Mouse (Mus musculus): ENCODE measurements around the gene Manba. TPM values are rescaled to one million over a fixed set of nuclear protein-coding genes. Genes with fewer than 3 reads are reported as not detected.
"Not testable (repeated sequence)": the region's sequence is repeated elsewhere in the genome, so short reads cannot be mapped to it uniquely, and the experiment has no call there.

Manba gene
- total RNA-seq, 2 experiments from 2014 or later: 22.5 to 26.8 TPM

DNA sequence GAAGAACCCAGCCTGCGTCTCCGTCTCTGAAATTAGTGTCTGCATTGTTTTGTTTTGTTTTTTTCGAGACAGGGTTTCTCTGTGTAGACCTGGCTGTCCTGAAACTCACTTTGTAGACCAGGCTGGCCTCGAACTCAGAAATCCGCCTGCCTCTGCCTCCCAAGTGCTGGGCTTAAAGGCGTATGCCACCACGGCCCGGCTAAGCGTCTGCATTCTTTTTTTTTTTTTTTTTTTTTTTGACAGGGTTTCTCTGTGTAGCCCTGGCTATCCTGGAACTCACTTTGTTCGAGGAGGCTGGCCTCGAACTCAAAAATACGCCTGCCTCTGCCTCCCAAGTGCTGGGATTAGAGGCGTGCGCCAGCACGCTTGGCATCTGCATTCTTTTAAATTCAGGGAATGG, 761 bp upstream of the Manba start:
- intact Hi-C loops (cut with DNase I); DNase-seq: not testable (repeated sequence)

DNA sequence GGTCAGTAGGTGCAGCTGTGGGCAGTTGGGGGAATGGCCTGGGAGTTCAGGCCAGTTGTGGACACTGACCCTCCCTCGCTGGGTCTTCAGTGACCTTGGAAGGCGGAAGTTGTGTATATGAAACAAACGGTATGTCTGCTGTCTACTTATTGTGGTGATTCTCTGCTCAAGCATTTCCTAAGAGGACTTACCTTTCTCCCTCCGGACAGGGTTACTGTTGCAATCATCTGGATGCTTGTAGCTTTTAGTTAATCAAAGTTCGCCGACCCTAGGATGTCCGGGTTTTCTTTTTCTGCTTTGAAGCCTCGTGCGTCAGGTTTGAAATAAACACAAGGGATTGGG, 460 bp downstream of the Manba start:
- DNase-seq: no peak
- intact Hi-C loops (cut with DNase I): no loop called here

DNA sequence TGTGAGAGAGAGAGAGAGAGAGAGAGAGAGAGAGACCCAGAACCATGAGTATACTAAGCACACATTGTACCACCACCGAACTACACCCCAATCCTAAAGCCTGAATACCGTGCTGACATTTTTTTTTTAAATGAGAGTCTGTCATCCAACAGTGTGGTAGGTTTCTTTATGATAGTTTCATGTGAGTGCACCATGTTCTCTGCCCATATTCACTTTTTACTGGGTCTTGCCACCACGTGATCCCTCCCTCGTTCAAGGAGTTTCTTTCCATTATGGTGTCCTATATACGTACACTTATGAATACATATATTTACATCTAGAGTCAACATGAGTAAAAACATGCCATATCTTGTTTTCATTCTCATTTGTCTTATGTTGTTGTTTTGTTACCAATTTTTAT, 940 bp downstream of the Manba start:
- intact Hi-C loops (cut with DNase I): no loop called here
- no peak for DNase-seq

DNA sequence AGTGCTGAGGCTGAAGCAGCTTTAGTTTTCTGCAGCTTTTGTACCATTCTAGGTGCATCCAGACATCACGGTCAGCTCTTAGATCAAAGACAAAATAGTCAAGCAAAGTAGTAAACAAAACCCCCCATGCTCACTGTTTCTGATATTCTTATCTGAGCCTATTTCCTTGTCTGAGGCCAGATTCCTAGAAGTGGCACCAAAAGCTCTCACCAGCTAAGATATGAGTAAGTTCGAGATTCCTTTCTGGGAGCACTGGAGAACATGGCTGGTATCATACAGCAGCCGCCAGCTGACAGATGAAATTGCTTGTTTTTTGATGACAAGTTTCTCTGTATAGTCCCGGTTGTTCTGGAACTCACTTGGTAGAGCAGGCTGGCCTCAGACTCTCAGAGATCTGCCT, 2.4 kb downstream of the Manba start:
- intact Hi-C loops (cut with DNase I): no loop called here
- DNase-seq: no peak

DNA sequence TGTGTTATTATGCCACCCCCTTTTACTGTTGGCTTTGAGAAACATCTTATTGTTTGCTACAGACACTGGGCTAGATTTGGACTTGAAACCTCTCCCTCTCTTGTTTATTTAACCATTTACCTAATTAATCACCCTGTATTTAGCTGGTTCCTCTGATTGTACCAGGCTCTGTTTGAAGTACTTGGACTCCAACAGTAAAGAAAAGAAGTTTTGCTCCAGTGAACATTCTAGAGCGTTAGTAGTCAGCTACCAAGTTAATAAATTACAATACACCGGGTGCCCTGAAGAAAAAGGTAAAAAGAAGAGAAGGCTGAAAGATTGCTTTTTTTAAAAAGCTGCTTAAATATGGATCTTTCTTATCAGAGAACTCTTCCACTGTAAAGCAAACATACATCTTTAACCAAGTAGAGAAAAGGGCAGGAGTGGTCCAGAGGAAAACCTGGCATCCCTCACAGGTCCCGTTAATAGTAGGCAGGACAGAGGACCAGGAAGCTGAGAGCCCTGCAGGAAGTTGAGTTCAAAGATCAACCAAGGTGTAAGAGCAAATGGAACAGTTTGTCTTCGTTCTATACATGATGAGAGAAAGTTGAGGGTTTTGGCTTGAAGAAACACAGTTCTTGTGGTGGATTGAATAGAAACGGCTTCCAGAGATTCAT, 4.6 kb downstream of the Manba start:
- no peak for DNase-seq
- intact Hi-C loops (cut with DNase I): no loop called here

DNA sequence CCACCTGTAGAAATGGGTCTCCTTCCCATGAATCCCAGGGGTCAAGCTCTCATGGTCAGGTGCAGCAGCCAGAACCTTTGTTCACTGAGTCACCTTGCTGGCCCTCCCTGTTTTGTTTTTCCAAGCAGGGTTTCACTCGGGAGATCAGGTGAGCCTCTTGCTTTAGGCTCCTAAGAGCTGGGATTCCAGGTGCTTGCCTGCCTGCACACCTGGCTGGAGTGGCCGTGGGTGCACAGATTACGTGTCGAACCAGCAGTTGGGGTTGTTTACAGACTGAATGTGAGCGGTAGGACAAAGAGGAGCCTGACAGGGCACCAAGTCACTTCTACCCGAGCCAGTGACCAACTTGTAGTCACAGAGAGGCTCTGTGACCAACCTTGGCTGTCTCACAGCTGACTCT, 5.7 kb downstream of the Manba start:
- intact Hi-C loops (cut with DNase I): no loop called here
- DNase-seq: no peak

DNA sequence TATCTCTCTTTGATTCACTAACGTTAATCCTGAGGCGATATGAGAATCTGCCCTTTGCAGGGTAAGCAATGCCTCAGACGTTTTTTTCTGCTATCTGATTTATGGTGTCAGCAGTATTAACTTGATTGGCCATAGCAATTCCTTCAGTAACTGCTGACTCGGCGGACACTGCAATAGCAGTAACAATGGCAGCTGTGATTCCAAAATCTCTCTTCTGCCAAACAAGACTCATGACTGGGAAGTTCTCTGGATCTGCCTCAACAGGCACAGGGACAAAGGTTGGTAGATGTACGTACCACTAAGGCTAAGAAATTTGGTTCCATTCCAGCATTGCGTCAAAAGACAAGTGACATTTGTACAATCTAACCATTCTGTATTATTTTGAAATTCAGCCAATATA, 7.9 kb downstream of the Manba start:
- DNase-seq; intact Hi-C loops (cut with DNase I): not testable (repeated sequence)

DNA sequence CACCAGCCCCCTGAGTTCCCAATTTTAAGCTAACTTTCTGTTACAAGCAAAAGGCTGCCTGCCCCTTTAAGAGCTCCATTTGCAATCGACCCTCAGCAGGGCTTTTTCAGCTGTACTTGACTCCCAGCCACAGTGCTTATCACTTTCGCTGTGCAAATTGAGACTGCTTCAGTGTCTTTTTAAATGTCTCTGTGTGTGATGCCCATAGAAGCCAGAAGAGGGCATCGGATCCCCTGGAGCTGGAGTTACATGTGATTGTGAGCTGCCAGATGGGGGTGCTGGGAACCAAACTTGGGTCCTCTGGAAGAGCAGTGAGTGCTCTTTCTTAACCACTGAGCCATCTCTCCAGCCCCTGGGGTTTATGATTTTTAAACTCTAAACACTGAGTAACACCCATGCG, 12.5 kb downstream of the Manba start:
- DNase-seq; intact Hi-C loops (cut with DNase I): not testable (repeated sequence)

DNA sequence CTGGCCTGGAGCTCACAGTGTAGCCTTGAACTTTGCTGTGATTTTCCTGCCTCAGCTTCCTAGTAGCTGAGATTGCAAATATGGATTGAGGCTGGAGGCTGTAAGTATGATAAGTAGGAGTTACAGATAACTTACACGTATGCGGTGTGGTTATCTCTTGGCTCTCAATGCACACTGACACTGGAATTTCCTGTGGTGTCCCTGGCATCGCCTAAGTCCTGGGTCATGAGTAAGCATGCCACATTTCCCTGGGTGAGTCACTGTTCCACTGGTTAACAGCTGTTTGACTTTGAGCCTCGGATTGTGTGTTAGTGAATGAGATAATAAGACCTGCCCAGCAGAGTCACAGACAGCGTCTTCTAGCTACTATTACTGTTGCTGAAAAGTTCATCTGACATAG, 13.5 kb downstream of the Manba start:
- no peak for DNase-seq
- intact Hi-C loops (cut with DNase I): no loop called here

DNA sequence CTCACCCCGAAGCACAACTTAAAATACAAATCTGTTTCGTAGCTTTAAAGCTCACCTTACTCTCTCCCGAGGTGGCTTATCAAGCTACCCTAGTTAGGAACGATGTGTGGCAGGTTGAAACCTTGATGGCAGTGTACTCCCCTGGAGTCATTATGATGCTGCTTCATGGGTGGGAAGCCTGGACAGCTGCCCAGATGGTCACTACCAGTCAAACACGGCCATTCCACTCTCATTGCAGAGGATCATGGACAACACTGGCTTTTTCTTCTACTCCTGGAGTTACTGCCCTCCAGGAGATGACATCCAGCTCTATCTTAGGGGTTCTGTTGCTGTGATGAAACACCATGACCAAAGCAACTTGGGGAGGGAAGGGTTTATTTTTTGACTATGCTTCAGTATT, 17.7 kb downstream of the Manba start:
- intact Hi-C loops (cut with DNase I): no loop called here

DNA sequence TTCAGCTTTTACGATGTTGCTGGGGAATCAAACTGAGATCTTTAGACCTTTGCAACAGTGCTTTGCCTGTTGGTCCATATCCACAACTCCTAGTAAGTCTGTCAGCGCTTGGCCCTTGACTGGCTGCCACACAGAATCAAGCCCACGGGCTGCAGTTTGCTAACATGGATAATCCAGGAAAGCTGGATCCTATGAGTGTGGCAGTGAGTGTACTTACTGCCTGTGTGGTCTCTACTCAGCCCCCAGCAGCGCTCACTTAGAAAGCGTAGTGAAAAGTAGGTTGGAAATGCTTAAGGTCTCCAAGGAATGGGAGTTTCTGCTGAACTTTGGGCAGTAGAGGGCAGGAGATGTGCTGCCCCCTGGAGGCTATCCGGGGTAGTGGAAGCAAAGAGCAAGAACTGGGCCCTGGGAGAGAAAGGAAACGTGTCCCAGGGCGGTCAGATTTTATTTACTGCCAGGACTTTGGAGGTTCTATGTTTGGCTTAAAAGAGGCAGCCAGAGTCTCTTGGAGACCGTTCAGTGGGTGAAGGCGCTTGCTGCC, 20.0 kb downstream of the Manba start:
- peak; percentile 49 to 73 for DNase-seq
- intact Hi-C loops (cut with DNase I): no loop called here

More for the DNA sequence above, 17.7 kb downstream of the Manba start:
- peak in 1 of 2 experiments; percentile 46 for DNase-seq

DNA sequence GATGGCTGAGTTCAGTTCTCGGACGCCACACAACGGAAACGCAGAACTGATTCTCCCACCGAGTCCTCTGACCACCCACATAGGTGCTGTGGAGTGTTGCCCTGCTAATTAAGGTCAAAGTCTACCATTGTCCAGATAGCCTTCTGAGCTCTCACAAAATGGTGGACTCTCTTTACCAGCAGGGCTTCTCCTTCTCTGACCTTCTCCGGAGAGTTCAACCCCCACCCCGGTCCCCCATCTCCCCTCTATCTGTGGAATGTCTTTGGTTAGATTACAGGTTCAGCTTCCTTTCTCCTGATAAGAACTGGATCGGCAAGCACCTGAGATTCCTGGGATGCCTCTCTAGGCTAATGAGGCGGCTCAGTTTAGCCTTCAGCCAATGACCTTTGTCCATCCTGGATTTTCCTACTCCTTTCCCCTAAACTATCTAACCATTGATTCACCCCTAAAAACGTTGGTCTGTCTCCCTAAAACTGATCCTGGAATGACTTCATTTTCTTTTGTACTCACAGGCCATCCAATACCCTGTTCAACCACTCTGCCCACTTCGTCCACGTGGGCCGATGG, 20.6 kb downstream of the Manba start:
- DNase-seq: no peak
- intact Hi-C loops (cut with DNase I): no loop called here

DNA sequence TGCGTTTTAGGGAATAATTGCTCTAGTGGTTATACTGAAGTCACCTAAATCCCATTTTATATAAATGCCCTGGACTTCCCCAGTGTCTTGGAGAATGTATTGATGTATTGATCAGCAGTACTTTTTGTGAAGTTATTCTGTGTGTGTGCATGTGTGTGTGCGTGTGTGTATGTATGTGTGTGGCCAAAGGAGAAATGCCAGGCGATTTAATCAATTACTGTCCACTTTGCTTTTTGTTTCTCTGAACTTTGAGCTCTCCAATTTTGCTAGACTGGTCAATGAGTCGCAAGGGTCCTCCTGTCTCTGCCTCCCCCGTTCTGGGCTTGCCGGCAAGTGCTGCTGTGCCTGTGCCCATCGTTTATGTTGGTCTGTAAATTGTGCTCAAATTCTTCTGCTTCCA, 22.1 kb downstream of the Manba start:
- intact Hi-C loops (cut with DNase I): no loop called here
- no peak for DNase-seq

DNA sequence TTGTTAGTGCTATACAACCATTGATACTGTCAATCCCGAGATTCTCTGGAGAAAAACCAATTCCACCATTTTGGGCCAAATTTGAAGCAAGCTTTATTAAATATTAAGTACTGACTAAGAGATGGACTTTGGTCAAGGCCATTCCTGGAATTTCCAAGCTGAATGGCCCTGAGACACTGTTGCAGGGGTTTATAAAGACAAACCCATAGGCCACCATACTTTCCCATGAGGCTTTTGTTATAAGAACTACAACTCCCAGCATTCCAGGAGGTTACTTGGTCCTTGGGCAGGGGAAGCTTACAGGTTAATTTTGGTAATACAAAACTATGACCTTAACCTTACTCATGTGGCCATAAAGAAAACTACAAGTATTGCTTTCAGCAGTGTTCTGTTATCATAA, 22.8 kb downstream of the Manba start:
- DNase-seq: no peak
- intact Hi-C loops (cut with DNase I): no loop called here

DNA sequence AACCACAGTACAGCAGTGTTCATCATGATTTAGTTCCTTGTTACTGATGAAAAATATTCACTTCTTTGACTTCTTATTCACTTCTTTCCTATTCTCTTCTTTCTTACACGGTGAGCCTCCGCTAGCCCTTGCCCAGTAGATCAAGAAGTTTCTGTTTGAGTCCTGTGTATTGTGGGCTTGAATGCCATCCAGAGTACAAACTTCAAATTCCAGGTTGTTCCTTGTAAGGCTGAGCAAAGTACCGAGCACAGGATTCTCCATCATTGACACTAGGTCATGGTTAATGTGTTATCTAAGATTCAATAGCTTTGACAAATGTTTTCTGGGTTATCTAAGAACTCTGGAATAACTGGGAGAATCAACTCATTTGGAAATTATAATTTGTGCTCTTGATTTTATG, 25.0 kb downstream of the Manba start:
- intact Hi-C loops (cut with DNase I): no loop called here
- DNase-seq: no peak

DNA sequence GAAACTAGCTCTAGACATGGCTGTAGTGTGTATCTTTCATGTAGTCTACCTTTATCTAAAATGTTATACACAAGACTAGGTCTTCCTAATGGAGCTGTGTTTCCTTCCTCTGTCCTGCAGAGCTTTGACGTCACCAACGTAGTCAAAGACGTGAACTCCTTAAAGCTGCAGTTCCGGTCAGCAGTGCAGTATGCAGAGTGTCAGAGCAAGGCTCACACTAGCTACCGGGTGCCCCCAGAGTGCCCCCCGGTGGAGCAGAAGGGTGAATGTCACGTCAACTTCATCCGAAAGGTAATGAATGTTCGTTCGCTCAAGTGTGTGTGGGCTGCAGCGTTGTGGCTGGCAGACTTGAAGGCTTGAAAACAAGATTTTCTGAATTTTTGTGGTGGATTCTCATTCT, 26.3 kb downstream of the Manba start:
- peak in 1 of 2 experiments; percentile 24 for DNase-seq
- intact Hi-C loops (cut with DNase I): no loop called here

DNA sequence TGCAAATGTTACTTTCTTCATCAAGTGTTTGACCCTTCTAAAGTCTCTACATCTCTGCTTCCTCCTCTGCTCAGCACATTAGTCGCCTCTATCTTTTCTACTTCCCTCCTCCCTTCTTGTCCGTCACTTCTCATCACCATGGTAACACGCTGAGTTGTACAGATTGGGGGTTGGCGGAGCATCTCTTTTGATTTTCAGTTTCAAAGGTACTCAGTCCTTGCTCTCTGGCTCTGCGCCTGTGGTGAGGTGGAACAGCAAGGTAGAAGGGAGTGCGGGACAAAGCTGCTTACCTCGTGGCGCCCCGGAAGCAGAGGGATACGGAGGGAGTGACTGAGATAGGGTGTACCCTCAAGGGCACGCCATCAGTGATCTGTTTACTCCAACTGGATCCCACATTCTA, 27.9 kb downstream of the Manba start:
- DNase-seq: no peak
- intact Hi-C loops (cut with DNase I): no loop called here

DNA sequence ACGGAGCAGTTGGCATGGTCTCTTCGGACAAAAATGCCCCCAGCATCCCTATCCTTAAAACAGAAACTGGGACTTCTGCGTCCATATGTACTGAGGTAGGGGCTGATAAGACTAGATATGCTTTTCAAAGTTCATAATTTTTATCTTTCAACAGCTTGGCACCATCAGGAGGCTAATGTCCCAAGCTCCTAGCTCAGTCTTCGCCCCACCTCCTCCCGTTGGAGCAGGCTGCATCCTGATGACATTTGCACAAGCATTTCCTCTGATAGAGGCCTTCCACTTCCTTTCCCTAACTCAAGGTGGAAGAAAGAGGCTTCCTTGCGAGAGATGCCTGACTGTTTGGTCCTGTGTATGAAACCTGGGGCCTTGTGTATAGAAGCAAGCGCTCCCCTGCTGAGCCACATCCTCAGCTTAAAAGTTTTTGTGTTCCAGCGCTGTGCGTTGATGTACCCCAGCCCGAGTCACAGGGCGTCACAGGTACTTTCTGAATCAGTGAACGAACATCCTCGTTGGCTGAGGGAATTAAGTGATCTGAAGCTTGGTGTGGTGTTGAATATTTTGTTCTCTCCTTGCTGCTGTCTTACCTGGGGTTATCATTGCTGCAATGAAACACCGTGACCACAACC, 28.5 kb downstream of the Manba start:
- intact Hi-C loops (cut with DNase I): no loop called here
- no peak for DNase-seq

DNA sequence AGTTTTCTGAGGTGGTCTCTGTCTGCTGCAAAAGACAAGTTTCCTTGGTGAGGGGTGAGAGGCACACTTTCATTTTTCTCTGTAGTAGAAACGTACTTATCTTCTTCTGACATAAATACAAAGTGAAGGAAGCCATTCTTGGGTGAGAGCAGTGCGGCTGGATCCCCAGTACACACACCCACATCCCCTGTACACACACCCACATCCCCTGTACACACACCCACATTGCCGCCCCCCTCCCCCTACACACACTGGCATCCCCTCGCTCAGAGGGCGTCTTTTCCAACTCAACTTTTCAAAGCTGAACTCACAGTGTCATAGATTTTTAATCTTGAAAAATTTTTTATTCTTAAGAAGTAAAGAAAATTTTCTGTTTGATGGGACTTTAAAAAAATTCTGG, 29.8 kb downstream of the Manba start:
- no peak for DNase-seq
- intact Hi-C loops (cut with DNase I): no loop called here

DNA sequence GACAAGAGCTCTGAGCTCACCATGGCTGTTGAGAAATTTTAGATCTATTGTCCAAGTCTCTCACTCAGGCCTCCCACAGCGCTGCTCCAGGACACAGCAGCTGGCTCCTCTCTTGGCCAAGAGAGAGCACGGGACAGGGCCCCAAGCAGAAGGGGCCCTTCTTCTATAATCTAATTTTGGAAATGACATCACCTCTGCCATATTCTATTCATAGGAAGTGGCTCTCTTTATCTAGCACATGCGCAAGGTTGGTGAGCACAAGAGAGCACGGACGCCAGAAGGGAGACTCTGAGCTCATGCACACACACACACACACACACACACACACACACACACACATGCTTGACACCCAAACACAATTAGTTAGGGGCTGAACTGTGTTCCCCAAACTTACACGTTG, 31.5 kb downstream of the Manba start:
- peak; percentile 82 to 85 for DNase-seq
- intact Hi-C loops (cut with DNase I): no loop called here

DNA sequence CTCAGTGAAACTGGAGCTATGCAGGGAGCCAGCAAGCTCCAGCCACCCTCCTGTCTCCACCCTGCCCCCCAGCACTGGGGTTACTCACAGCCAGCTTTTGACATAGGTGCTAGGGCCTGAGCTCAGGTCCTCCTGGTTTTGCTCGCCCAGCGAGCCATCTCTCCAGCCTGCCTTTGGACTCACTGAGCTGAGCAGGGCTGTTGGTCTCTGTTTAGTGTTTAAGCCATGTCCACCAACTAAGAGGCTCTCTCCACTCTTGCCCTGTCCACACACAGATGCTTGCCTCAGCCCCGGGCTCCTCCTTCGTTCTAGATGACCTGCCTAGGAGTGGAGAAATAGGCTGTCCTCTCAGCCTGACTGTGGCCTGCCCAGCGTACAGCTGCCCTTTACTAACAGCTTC, 33.5 kb downstream of the Manba start:
- intact Hi-C loops (cut with DNase I): no loop called here
- DNase-seq: no peak

DNA sequence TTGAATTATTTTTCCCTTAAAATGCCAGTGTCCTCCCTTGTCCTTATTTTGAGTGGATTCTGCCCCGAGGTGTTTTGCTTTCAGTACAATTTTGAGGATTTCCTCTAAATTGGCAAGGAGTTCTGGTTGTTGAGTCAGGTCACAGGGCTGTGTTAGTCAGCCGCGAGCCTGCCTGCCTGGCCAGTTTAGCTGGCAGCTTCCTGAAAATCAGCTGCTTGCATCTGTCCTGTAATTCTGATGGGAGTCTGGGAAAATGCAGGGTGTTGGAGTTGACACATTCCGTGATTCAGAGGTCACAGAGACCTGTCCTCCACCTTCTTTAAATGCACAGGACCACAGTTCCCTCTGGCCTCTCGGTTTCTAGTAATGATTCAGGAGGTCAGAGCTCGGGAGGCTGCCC, 34.2 kb downstream of the Manba start:
- intact Hi-C loops (cut with DNase I): no loop called here
- peak; percentile 35 to 38 for DNase-seq

All from heart, postnatal 10 days (tissue).